Mouse (Mus musculus) C2C12 (cell line): ENCODE measurements around the gene Ccdc32.

ENCODE experiments used
- CEBPB ChIP-seq: IDR thresholded peaks from one replicate; pipeline ENCODE4 v1.6.1; 2011; ENCODE audit warnings: low read depth, mild to moderate bottlenecking, control low read depth, moderate library complexity
- CTCF ChIP-seq: IDR thresholded peaks from one replicate; pipeline ENCODE4 v1.5.1; 2011; ENCODE audit not compliant: control insufficient read depth, insufficient read depth, insufficient read length
- MAX ChIP-seq: IDR thresholded peaks from one replicate; pipeline ENCODE4 v1.6.1; 2011; ENCODE audit warnings: mild to moderate bottlenecking, control low read depth
- MYOD1 ChIP-seq: IDR thresholded peaks from one replicate; pipeline ENCODE4 v1.6.1; 2011; ENCODE audit warnings: low read depth; ENCODE audit not compliant: control insufficient read depth, insufficient read length
- MYOG ChIP-seq: IDR thresholded peaks from one replicate; pipeline ENCODE4 v1.6.1; 2011; ENCODE audit not compliant: control insufficient read depth, insufficient read length; ENCODE audit errors: extremely low read depth

DNA sequence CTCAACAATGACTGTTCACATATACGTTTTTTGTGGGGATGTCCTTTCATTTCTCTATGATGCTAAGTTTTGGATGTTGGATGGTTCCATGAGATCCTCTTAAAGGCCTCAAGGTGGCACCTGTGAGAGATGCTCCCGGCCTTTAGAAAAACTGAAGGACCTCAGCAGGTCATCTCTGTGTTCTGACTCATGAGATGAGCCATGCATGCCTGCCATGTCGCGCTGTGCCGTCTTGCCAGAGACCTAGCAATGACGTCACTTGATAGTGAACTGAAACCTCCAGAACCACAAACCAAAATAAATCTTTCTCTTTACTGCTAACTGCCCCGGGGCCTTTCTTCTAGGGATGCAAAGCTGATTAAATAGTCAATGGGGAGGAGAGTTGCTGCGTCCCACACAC lies 45.4 kb downstream of the Ccdc32 start:
- TF ChIP-seq CTCF (no peak), MYOG (no peak), MAX (peak; percentile 28), CEBPB (no peak), MYOD1 (no peak)
